Mouse (Mus musculus) hindbrain, embryonic 14.5 days (tissue): ENCODE measurements around the gene Olfr3. TPM values are rescaled to one million over a fixed set of nuclear protein-coding genes. Genes with fewer than 3 reads are reported as not detected.

Source experiments
- ATAC-seq: fragments of 200-750 bp; cut with Nextera tagmentation; 2 replicates; pipeline ENCODE4 v1.8.0; 2017; ENCODE audit warnings: moderate number of reproducible peaks, mild to moderate bottlenecking, moderate TSS enrichment, moderate library complexity; ENCODE audit not compliant: low FRiP score
- DNase-seq: peaks from one replicate; pipeline ENCODE4 v3.0.0-alpha.2; 2015; ENCODE audit warnings: low spot score
- H3K27ac ChIP-seq: fragments of 300-500 bp; sonication (generic); 2 replicates; pipeline ENCODE4 v1.5.1; 2014; ENCODE audit warnings: mild to moderate bottlenecking, moderate library complexity
- H3K27me3 ChIP-seq: fragments of 300-500 bp; sonication (generic); 2 replicates; pipeline ENCODE4 v1.6.1; 2014; ENCODE audit warnings: mild to moderate bottlenecking, low read length, mixed read lengths; ENCODE audit not compliant: control insufficient read depth, insufficient read depth
- H3K36me3 ChIP-seq: fragments of 300-500 bp; sonication (generic); replicated peaks from 2 replicates; pipeline ENCODE4 v1.6.1; 2014; ENCODE audit not compliant: control insufficient read depth, insufficient read depth
- H3K4me1 ChIP-seq: fragments of 300-500 bp; sonication (generic); replicated peaks from 2 replicates; pipeline ENCODE4 v1.6.1; 2014; ENCODE audit warnings: antibody characterized with exemption, low read length, mixed read lengths; ENCODE audit not compliant: control insufficient read depth, insufficient read depth
- H3K4me2 ChIP-seq: fragments of 300-500 bp; sonication (generic); replicated peaks from 2 replicates; pipeline ENCODE4 v1.6.1; 2014; ENCODE audit warnings: mild to moderate bottlenecking, moderate library complexity
- H3K4me3 ChIP-seq: fragments of 300-500 bp; sonication (generic); replicated peaks from 2 replicates; pipeline ENCODE4 v1.5.1; 2014; ENCODE audit warnings: mild to moderate bottlenecking, low read length
- H3K9ac ChIP-seq: fragments of 300-500 bp; sonication (generic); 2 replicates; pipeline ENCODE4 v1.6.1; 2014
- H3K9me3 ChIP-seq: fragments of 300-500 bp; sonication (generic); 2 replicates; pipeline ENCODE4 v1.6.1; 2016; ENCODE audit warnings: low read length; ENCODE audit not compliant: control insufficient read depth
- WGBS: fragments of 180-500 bp; shearing (Covaris S2); extraction: QIAGEN DNeasy Blood & Tissue Kit; methylation state at CpG from one replicate; pipeline ENCODE4 v1.1.7; 2014; 5-methylcytosine and 5-hydroxymethylcytosine counted together
- polyA plus RNA-seq: library from polyadenylated mRNA; unstranded; fragments of >200 nt; fragmentation: Nextera tagmentation; extraction: Ambion mirVana; gene quantifications from 2 replicates; pipeline ENCODE4 v1.2.1, GENCODE M21; 2014

Olfr3 gene
- not detected in 2 replicates for polyA plus RNA-seq

DNA sequence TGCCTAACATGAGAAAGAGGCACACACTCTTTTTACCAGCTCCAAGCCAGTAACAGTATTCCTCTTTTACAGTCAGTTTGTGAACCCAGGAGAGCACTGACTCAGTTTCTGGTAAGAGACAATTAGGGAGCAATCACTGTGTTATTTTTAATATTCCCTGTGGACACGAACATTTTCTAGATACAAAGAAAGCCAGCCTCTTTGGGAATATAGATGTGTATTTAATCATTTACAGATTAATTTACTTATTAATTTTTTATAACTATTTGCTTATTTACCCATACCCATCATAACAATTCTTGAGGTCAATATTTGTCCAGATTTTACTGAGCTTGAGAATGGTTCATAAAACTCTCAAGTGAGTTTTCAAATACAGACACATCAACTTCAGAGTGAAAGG, at the start of gene Olfr3:
Olfr3 (minus strand) TSS at position 101 of the 400 bp plus-strand sequence.
- H3K4me3 ChIP-seq = no peak within 1 kb of the TSS
- no peaks in the 10 kb centered on the region for H3K36me3 ChIP-seq
- 73% methylated on average over 1 of the region's 1 CpGs for WGBS
- ATAC-seq = no peak
- no peaks in the 10 kb centered on the region for H3K4me1 ChIP-seq
- H3K4me2 ChIP-seq = no peak within 1 kb of the TSS
- no peak for DNase-seq
- H3K9ac ChIP-seq = no peak within 1 kb of the TSS
- H3K27me3 ChIP-seq = no peaks in the 10 kb centered on the region
- no peak within 1 kb of the TSS for H3K27ac ChIP-seq
- peaks cover 29% of the 10 kb centered on the region for H3K9me3 ChIP-seq

DNA sequence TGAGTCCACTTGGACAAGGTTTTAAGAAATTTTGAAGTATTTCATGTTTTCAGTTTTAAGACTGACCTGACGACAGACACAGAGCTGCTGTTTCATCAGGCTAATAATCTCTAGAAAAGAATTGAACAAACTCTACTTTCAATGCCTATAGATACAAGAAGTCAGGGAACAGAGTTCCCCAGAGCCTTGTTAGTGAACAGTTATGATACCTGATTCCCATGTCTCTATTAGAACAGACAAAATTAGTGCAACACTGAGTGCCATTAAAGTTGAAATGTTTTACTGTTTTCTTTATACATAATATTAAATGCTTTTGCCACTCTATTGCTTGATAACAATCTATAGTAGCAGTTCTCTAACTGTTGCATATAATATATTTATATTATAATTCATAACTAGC, 45.7 kb upstream of the Olfr3 start, which contains the start of gene Olfr351:
Olfr351 (minus strand) TSS at position 101 of the 400 bp plus-strand sequence.
- no peak for ATAC-seq
- Histone ChIP-seq H3K4me3 (no peak within 1 kb of the TSS), H3K36me3 (no peaks in the 10 kb centered on the region), H3K9ac (no peak within 1 kb of the TSS), H3K9me3 (0 out of 2 replicates have a peak, but pooled peaks cover 16% of the 10 kb centered on the region), H3K27me3 (no peaks in the 10 kb centered on the region), H3K4me2 (no peak within 1 kb of the TSS), H3K4me1 (no peaks in the 10 kb centered on the region), H3K27ac (no peak within 1 kb of the TSS)
- DNase-seq = no peak
- 90% methylated on average over 1 of the region's 1 CpGs for WGBS

DNA sequence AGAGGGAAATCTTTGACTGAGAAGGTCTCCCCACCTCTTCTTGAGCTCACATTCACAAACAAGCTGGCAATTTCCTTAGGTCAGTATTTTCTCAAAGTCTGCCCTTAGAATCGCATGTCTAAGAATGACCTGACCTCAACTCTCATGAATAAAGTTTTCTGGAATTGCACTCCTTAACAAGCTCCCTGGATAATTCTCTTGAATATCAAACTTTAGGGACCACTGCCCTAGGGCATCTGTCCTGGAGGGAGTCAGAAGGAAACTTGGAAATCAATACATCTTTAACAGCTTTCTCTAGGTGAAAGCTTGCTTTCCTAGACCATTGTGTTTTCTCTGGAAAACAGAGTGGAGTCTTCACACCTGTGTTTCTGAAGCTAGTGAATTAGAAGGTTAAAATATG, 29.2 kb upstream of the Olfr3 start, which contains the start of gene Olfr350:
Olfr350 (plus strand) TSS at position 301 of the 400 bp plus-strand sequence.
- H3K4me3 ChIP-seq = no peak within 1 kb of the TSS
- 93% methylated on average over 1 of the region's 1 CpGs for WGBS
- H3K36me3 ChIP-seq = no peaks in the 10 kb centered on the region
- H3K9ac ChIP-seq = no peak within 1 kb of the TSS
- H3K4me1 ChIP-seq = no peaks in the 10 kb centered on the region
- DNase-seq = no peak
- H3K4me2 ChIP-seq = no peak within 1 kb of the TSS
- no peaks in the 10 kb centered on the region for H3K27me3 ChIP-seq
- ATAC-seq = no peak
- no peak within 1 kb of the TSS for H3K27ac ChIP-seq
- peaks cover 39% of the 10 kb centered on the region for H3K9me3 ChIP-seq

DNA sequence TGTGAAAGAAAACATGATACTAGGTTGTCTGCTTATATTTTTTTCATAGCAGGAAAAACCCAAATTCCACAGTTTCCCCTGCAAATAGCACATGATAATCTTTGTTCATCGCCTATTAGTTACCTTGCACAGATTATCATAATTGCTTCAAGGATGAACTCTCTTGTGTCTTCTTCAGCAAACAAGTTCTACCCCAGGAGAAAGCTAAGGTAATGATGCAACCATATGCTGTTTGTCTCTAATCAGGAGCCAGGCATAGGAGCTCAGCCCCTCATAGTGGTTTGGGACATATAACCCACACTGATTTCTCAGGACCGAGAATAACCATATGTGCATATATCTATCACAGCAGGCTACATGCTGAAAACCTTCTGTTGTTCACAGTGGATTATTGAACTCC, 26.6 kb downstream of the Olfr3 start, which contains the start of gene Olfr50:
Olfr50 (plus strand) TSS at position 301 of the 400 bp plus-strand sequence.
- no peaks in the 10 kb centered on the region for H3K4me1 ChIP-seq
- H3K27ac ChIP-seq = no peak within 1 kb of the TSS
- peaks cover 31% of the 10 kb centered on the region; the same call in 1 of the 2 replicates for H3K9me3 ChIP-seq
- 88% methylated on average over 2 of the region's 2 CpGs for WGBS
- no peak for ATAC-seq
- H3K4me3 ChIP-seq = no peak within 1 kb of the TSS
- DNase-seq = no peak
- H3K27me3 ChIP-seq = no peaks in the 10 kb centered on the region
- no peak within 1 kb of the TSS for H3K9ac ChIP-seq
- no peaks in the 10 kb centered on the region for H3K36me3 ChIP-seq
- no peak within 1 kb of the TSS for H3K4me2 ChIP-seq

DNA sequence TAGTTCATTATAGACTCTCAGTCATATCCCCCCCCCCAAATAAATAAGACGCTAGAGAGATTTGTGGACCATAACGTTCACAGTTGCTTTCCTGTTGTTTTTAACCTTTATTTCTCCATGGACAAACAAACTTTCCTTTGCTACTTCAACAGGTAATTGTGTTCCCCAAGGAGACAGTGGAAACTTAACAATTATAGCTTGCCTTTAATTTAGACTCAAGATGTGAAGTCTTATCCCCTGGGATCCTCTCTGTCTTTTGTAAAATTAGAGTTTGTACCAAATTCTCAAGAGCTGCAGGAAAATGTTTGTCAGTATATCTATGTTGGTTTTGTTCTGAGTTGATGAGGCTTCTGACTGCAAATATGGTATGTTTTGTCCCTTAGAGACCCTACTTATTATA, 32.9 kb downstream of the Olfr3 start, which contains the start of gene Olfr348:
Olfr348 (plus strand) TSS at position 301 of the 400 bp plus-strand sequence.
- Histone ChIP-seq H3K4me2 (no peak within 1 kb of the TSS), H3K9me3 (peaks cover 18% of the 10 kb centered on the region), H3K9ac (no peak within 1 kb of the TSS), H3K27me3 (no peaks in the 10 kb centered on the region), H3K4me1 (no peaks in the 10 kb centered on the region), H3K4me3 (no peak within 1 kb of the TSS), H3K36me3 (no peaks in the 10 kb centered on the region), H3K27ac (no peak within 1 kb of the TSS)
- WGBS = 77% methylated on average over 2 of the region's 2 CpGs
- DNase-seq = no peak
- ATAC-seq = no peak

Other genes with a start within 250 kb of the Olfr3 start
- not detected in 2 replicates for gene Olfr345, start 177.0 kb downstream of the Olfr3 start, polyA plus RNA-seq
- gene Olfr346, start 131.2 kb downstream of the Olfr3 start, polyA plus RNA-seq = not detected in 2 replicates
- not detected in 2 replicates for gene Olfr347, start 85.1 kb downstream of the Olfr3 start, polyA plus RNA-seq
- not detected in 2 replicates for gene Olfr348, start 32.8 kb downstream of the Olfr3 start, polyA plus RNA-seq
- gene Olfr50, start 26.5 kb downstream of the Olfr3 start, polyA plus RNA-seq = not detected in 2 replicates
- not detected in 2 replicates for gene Olfr350, start 29.3 kb upstream of the Olfr3 start, polyA plus RNA-seq
- not detected in 2 replicates for gene Olfr351, start 45.6 kb upstream of the Olfr3 start, polyA plus RNA-seq
- gene Olfr352, start 51.4 kb upstream of the Olfr3 start, polyA plus RNA-seq = not detected in 2 replicates
- gene Olfr353, start 75.9 kb upstream of the Olfr3 start, polyA plus RNA-seq = not detected in 2 replicates
- not detected in 2 replicates for gene Olfr354, start 88.6 kb upstream of the Olfr3 start, polyA plus RNA-seq
- gene Olfr355, start 111.9 kb upstream of the Olfr3 start, polyA plus RNA-seq = not detected in 2 replicates
- gene Olfr356, start 120.1 kb upstream of the Olfr3 start, polyA plus RNA-seq = not detected in 2 replicates
- gene Olfr357, start 176.8 kb upstream of the Olfr3 start, polyA plus RNA-seq = not detected in 2 replicates
- not detected in 2 replicates for gene Olfr358, start 192.3 kb upstream of the Olfr3 start, polyA plus RNA-seq
- gene Olfr360, start 248.7 kb upstream of the Olfr3 start, polyA plus RNA-seq = not detected in 2 replicates